Mouse (Mus musculus) spleen, embryonic (tissue): ENCODE data around the gene Bco1.

Source experiments
- CTCF ChIA-PET: fragments of 350-600 bp; sonication (Branson Sonifier 250); formaldehyde crosslinking; loops from one replicate; lab custom pipeline; 2022; lab: Charles Lee

The Bco1 gene

GRCm38 (mm10) chr8:117095647-117096046, at the start of gene Bco1:
TSS of gene Bco1 (plus strand) at chr8:117095854.
- CTCF ChIA-PET: no interaction called here

- CTCF ChIA-PET: no interaction called here
These were observed 46.2 kb upstream of the Bco1 start for GRCm38 (mm10) chr8:117049444-117049843.

GRCm38 (mm10) chr8:117050763-117051162, 44.9 kb upstream of the Bco1 start:
- CTCF ChIA-PET: interaction anchor here (0.6 kb wide), 1 partner anchor 12 kb away, joined by 3 read pairs; no protein-coding TSS in a partner anchor

DNA sequence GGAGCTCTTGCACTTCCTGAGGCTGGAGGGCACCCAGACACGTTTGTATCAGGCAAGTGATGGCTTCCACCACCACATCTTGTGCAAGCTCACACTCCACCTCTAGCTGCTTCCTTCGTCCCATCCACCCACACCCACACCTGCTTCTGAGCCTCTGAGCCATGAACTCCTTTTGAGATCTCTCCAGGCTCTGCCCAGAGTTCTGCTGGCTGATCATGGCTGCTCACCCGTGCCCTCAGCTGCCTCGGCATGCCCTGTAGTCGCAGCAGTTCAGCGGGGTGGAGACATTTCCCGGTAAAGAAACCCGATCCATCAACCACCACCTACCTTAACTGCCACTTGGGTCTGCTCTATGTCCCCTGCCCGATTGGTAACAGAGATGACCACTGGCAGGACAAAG, 44.3 kb upstream of the Bco1 start:
- CTCF ChIA-PET: interaction anchor here (0.6 kb wide), 1 partner anchor 12 kb away, joined by 3 read pairs; no protein-coding TSS in a partner anchor

DNA sequence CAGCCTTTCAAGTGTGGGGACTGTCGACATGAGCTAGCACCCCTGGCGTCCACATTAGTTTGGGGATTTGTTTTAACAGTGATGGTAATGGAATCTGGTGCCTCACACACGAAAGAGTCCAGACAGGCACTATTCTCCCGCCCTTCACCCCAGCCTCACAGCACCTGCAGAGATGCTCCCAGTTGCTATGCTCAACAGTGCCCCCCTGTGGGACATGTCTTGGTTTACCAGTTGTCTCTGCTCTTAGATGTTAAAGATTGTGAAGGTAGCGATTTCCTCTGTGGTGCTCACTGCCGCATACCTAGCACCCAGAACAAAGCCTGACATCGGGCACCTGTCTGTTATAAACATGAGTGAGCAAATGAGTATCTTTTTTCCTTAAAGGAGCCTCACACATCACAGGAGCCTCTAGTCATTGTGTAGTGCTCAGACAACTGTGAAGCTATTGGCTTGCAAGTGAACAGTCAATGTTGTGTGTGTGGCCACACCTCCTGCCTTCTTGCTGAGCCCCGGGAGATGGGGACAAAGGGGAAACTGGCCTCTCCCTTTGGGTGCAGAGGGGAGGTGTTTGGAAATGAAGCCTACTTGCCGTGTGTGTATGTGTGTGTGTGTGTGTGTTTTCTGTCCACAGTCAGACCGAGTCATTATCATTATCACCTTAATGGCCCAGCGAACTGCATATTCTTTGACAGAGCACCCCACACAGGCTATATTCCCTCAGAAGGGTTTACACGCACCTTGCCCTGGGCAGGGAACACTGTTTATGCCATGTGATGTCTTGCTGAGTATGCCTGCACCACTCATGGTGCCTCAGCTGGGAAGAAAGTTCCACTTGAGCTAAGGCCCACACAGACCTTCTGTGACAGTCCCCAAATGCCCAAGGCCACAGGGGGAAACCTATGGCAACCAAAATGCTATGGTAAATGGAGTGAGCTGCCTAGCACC, 42.2 kb upstream of the Bco1 start:
- CTCF ChIA-PET: interaction anchor here (0.6 to 0.7 kb wide), 2 partner anchors 31 to 81 kb away, joined by 3 read pairs; no protein-coding TSS in a partner anchor

DNA sequence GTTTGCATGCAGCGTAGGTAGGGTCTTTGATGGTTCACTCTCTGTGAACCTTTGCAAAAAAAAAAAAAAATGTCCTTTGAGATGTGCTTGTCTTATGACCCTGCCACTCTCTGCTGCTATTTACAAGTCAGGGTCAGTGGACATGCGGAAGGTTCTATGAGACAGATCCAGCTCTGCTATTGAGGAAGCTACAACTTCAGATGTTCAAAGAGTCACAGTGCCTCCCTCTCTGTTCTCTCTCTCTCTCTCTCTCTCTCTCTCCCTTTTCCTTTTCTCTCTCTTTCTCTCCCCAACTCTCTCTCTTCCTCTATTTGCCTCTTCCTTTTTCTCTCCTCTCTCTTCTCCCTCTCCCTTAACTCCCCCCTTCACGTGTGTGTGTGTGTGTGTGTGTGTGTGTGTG, 41.5 kb upstream of the Bco1 start:
- CTCF ChIA-PET: no interaction called here

DNA sequence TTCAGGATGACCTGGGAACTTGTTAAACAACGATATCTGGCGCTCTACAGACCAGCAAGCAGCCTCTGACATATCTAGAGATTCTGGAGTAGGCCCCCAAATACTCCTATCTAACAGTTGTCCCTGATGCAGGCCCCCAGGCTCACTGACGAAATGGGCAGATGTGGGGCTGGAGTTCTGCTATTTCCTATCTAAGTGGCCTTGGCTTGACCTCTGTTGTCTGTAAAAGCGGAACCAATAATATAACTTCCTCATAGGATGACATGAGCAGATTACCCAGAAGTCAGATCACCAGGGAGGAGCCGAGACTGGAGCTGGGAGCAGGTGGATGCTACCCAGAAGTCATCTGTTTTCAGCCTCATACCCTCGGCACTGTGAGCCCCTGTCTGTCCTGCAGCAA, 40.6 kb upstream of the Bco1 start:
- CTCF ChIA-PET: interaction anchor here (0.5 kb wide), 1 partner anchor 13 kb away, joined by 3 read pairs; no protein-coding TSS in a partner anchor

DNA sequence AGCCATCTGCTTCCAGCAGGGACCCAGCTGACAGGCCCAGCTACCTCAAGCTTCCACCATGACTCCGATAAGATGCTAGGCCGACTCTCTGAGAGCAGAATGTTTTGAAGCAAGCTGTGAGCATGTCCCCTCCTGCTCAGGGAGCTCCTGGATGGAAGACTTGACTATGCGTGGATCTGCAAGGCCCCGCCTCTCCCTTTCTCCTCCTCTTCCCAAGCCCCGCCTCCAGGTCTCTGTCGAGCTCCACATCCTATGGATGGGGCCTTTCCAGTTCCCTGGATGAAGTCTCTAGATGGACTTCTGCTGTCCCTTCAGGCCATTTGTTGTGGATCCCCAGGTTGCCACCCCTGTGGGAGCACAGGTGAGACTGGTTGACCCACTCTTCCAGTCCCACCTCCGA, 36.6 kb upstream of the Bco1 start:
- CTCF ChIA-PET: no interaction called here

- CTCF ChIA-PET: interaction anchor here (0.6 kb wide), 1 partner anchor 19 kb away, joined by 7 read pairs; no protein-coding TSS in a partner anchor
These were observed 35.3 kb upstream of the Bco1 start for GRCm38 (mm10) chr8:117060306-117060705.

- CTCF ChIA-PET: interaction anchor here (0.7 kb wide), 1 partner anchor 71 kb away, joined by 7 read pairs; no protein-coding TSS in a partner anchor
These were observed 34.3 kb upstream of the Bco1 start for GRCm38 (mm10) chr8:117061180-117061880.

GRCm38 (mm10) chr8:117066955-117067354, 28.7 kb upstream of the Bco1 start:
- CTCF ChIA-PET: interaction anchor here (0.5 kb wide), 1 partner anchor 25 kb away, joined by 8 read pairs; no protein-coding TSS in a partner anchor

DNA sequence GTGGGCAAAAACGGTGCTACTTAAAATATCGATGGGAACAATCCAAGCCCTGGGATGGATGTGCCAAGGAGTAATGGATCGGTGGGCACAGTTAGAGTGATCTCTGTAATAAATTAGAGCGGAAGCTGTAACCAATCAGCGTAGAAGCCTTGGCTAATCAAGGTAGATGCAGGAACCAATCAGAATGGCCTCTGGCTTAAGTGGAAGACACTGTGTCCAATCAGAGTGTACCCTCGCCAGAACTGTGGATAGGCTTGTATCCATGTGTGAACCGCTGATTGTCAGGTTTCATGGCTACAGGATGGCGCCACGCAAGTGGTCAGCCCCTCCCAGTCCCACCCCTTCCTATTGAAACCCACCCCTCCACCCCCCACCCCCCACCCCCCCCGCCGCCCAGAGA, 28.3 kb upstream of the Bco1 start:
- CTCF ChIA-PET: no interaction called here

DNA sequence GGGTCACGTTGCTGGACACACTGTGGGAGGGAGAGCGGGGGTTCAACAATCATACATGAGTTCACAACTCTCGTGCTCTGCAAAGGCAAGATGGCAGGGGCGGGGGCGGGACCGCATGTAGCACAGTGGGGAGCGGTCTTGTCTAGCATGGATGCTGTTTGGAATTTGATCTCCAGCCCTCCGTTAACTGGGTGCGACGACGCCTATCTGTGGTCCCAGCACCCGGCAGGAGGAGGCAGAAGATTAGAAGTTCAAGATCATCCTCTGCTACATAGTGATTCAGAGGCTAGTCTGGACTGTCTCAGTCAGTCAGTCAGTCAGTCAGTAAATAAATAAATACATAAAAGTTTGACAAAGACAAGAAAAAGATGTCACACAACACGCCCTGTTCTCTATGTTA, 27.4 kb upstream of the Bco1 start:
- CTCF ChIA-PET: no interaction called here

DNA sequence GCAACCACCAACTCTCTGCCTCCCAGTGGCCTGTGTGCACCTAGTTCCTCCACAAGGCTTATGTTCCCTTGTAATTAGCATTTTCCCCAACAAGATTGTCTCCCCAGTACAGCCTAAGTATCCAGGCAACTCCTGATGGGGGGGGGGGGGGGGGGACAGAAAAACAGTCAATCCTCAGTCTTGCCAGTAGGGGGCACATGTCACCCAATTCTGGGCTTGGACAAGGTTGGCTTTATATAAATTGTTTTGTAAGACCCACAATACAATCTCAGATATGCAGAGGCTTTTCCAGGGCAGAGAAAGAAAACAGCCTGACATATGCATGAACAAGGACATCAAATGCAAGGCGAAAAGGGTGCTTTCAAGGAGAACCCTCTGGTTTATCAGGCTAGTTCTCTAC, 25.9 kb upstream of the Bco1 start:
- CTCF ChIA-PET: no interaction called here

DNA sequence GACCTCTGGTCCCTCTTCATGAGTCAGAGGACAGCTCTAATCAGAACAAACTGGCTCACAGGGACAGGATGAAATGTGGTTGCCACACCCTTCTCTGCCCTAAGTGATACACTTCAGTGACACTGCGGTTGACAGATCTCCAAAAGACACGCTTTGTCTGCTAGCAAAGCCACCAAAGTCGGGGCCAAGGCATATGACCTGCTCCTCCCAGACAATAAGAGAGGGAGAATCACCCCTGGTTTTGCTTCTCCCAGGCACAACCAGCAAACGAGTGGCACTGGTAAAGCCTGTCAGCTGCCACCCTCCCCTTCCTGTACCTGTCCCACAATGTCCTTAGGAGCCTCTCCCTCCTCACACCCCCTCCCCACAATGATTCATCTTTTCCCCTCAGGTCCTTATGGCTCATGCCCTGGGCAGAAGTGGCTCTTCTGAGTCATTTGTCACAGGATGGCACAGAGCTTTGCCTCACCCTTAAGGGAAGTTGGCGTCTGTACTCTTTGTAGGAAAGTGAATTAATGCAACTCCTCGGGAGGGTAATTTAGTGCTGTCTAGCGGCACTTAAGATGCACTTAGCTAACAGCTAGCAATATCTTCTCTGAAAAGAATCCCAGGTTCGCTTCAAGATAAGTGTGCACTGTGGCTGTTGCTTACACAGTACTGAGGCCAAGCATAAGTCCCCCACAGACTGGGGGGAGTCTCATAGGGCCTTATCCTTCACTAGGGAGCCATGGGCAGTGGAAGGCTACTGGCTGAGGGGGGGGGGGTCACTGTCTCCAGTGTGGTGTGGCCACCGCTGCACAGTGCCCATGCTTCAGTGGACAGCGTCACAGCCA, 21.1 kb upstream of the Bco1 start:
- CTCF ChIA-PET: no interaction called here

- CTCF ChIA-PET: no interaction called here
These were observed 17.2 kb upstream of the Bco1 start for GRCm38 (mm10) chr8:117078367-117078926.

- CTCF ChIA-PET: no interaction called here
These were observed 16.0 kb upstream of the Bco1 start for GRCm38 (mm10) chr8:117079652-117080051.

DNA sequence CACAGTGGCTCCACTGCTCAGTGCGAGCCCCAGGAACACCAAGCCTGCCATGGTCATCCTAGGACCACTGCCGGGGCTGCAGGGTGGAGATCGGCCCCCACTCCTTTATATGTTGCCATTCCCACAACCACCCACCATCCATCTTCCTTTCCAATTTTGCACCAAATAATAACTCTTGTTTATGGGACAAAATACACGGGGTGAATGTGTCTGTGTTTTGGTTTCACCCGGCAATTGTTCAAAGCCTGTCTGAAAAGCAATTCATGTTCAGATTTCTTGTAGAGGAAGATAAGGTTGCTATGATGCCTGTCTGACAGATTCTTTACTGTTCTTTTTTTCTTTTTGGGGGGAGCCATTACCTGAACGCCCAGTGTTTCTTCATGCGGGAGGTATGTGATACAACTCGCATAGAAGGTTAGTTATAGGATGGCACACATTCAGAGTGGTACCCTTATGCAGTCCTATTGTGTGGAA, 13.2 kb upstream of the Bco1 start, which contains the start of gene Pkd1l2:
TSS of gene Pkd1l2 (minus strand) at position 51 of the 474 bp plus-strand sequence.
- CTCF ChIA-PET: no interaction called here

GRCm38 (mm10) chr8:117082947-117083559, 12.6 kb upstream of the Bco1 start:
- CTCF ChIA-PET: no interaction called here

GRCm38 (mm10) chr8:117085521-117085920, 10.1 kb upstream of the Bco1 start:
- CTCF ChIA-PET: no interaction called here
